Mouse (Mus musculus): ENCODE data around the gene Gria3. TPM values are rescaled to one million over a fixed set of nuclear protein-coding genes. Genes with fewer than 3 reads are reported as not detected.

The Gria3 gene
- 100 to 1,000 TPM; 213 to 223 TPM for total RNA-seq (2021)

- peak; percentile 44 to 57 for DNase-seq (ENCODE audit: low spot score in 2 of 2)
- intact Hi-C loops (cut with DNase I): loop anchor here (1.0 to 10.0 kb wide), 3 partner anchors 145 to 605 kb away; no protein-coding TSS in a partner anchor
These were observed at the start of gene Gria3 for GRCm38 (mm10) chrX:41400058-41400904. Gene Gria3 (plus strand): TSS chrX:41400854.

GRCm38 (mm10) chrX:41387086-41387485 lies 13.6 kb upstream of the Gria3 start:
- intact Hi-C loops (cut with DNase I): no loop called here
- DNase-seq (ENCODE audit: low spot score in 2 of 2): no peak

- intact Hi-C loops (cut with DNase I): no loop called here
These were observed 11.6 kb upstream of the Gria3 start for GRCm38 (mm10) chrX:41389079-41389478.

GRCm38 (mm10) chrX:41398482-41398881 lies 2.2 kb upstream of the Gria3 start:
- intact Hi-C loops (cut with DNase I): no loop called here
- DNase-seq (ENCODE audit: low spot score in 2 of 2): no peak

More at GRCm38 (mm10) chrX:41389079-41389478, 11.6 kb upstream of the Gria3 start:
- no peak for DNase-seq (ENCODE audit: low spot score in 2 of 2)

- peak in 1 of 2 experiments; percentile 41 for DNase-seq (ENCODE audit: low spot score in 2 of 2)
- intact Hi-C loops (cut with DNase I): loop anchor here (5.0 to 10.0 kb wide), 2 partner anchors 239 to 606 kb away; no protein-coding TSS in a partner anchor
These were observed 532 bp downstream of the Gria3 start for GRCm38 (mm10) chrX:41401186-41401585.

- intact Hi-C loops (cut with DNase I): loop anchor here (5.0 to 10.0 kb wide), 2 partner anchors 239 to 607 kb away; no protein-coding TSS in a partner anchor
- no peak for DNase-seq (ENCODE audit: low spot score in 2 of 2)
These were observed 1.1 kb downstream of the Gria3 start for GRCm38 (mm10) chrX:41401590-41402240.

GRCm38 (mm10) chrX:41402656-41403055 lies 2.0 kb downstream of the Gria3 start:
- intact Hi-C loops (cut with DNase I): loop anchor here (5.0 to 10.0 kb wide), 2 partner anchors 240 to 608 kb away; no protein-coding TSS in a partner anchor
- DNase-seq (ENCODE audit: low spot score in 2 of 2): no peak

GRCm38 (mm10) chrX:41406288-41406687 lies 5.6 kb downstream of the Gria3 start:
- DNase-seq (ENCODE audit: low spot score in 2 of 2): no peak
- intact Hi-C loops (cut with DNase I): loop anchor here (10.0 kb wide), 1 partner anchor 611 kb away; no protein-coding TSS in a partner anchor

- no peak for DNase-seq (ENCODE audit: low spot score in 2 of 2)
- intact Hi-C loops (cut with DNase I): loop anchor here (10.0 kb wide), 1 partner anchor 615 kb away; no protein-coding TSS in a partner anchor
These were observed 9.1 kb downstream of the Gria3 start for GRCm38 (mm10) chrX:41409791-41410190.

GRCm38 (mm10) chrX:41425651-41426050 lies 25.0 kb downstream of the Gria3 start:
- intact Hi-C loops (cut with DNase I): no loop called here
- DNase-seq (ENCODE audit: low spot score in 2 of 2): no peak

GRCm38 (mm10) chrX:41428011-41428410 lies 27.4 kb downstream of the Gria3 start:
- intact Hi-C loops (cut with DNase I): no loop called here
- DNase-seq (ENCODE audit: low spot score in 2 of 2): no peak

- DNase-seq (ENCODE audit: low spot score in 2 of 2): no peak
- intact Hi-C loops (cut with DNase I): no loop called here
These were observed 34.9 kb downstream of the Gria3 start for GRCm38 (mm10) chrX:41435541-41435940.

GRCm38 (mm10) chrX:41438841-41439240 lies 38.2 kb downstream of the Gria3 start:
- no peak for DNase-seq (ENCODE audit: low spot score in 2 of 2)
- intact Hi-C loops (cut with DNase I): no loop called here

- no peak for DNase-seq (ENCODE audit: low spot score in 2 of 2)
- intact Hi-C loops (cut with DNase I): no loop called here
These were observed 48.2 kb downstream of the Gria3 start for GRCm38 (mm10) chrX:41448876-41449275.

- no peak for DNase-seq (ENCODE audit: low spot score in 2 of 2)
- intact Hi-C loops (cut with DNase I): no loop called here
These were observed 76.8 kb downstream of the Gria3 start for GRCm38 (mm10) chrX:41477486-41477885.

- no peak for DNase-seq (ENCODE audit: low spot score in 2 of 2)
- intact Hi-C loops (cut with DNase I): no loop called here
These were observed 95.9 kb downstream of the Gria3 start for GRCm38 (mm10) chrX:41496528-41496927.

GRCm38 (mm10) chrX:41505371-41505770 lies 104.7 kb downstream of the Gria3 start:
- intact Hi-C loops (cut with DNase I): no loop called here
- peak in 1 of 2 experiments; percentile 47 for DNase-seq (ENCODE audit: low spot score in 2 of 2)

- intact Hi-C loops (cut with DNase I): no loop called here
- no peak for DNase-seq (ENCODE audit: low spot score in 2 of 2)
These were observed 107.3 kb downstream of the Gria3 start for GRCm38 (mm10) chrX:41507959-41508358.

GRCm38 (mm10) chrX:41514982-41515381 lies 114.3 kb downstream of the Gria3 start:
- DNase-seq (ENCODE audit: low spot score in 2 of 2): no peak
- intact Hi-C loops (cut with DNase I): no loop called here

GRCm38 (mm10) chrX:41532511-41532910 lies 131.9 kb downstream of the Gria3 start:
- intact Hi-C loops (cut with DNase I): no loop called here
- DNase-seq (ENCODE audit: low spot score in 2 of 2): no peak

All from left cerebral cortex, postnatal 25 days (tissue).